Mouse (Mus musculus) cerebellum, postnatal 36 days (tissue): Measurements from ENCODE around the gene Rbck1.

Source experiments
- DNase-seq, 2 experiments: peaks; one replicate each; pipeline ENCODE4 v3.0.0; 2021 to 2022; ENCODE audit warnings: mixed read lengths in 2 of 2

Rbck1 gene

DNA sequence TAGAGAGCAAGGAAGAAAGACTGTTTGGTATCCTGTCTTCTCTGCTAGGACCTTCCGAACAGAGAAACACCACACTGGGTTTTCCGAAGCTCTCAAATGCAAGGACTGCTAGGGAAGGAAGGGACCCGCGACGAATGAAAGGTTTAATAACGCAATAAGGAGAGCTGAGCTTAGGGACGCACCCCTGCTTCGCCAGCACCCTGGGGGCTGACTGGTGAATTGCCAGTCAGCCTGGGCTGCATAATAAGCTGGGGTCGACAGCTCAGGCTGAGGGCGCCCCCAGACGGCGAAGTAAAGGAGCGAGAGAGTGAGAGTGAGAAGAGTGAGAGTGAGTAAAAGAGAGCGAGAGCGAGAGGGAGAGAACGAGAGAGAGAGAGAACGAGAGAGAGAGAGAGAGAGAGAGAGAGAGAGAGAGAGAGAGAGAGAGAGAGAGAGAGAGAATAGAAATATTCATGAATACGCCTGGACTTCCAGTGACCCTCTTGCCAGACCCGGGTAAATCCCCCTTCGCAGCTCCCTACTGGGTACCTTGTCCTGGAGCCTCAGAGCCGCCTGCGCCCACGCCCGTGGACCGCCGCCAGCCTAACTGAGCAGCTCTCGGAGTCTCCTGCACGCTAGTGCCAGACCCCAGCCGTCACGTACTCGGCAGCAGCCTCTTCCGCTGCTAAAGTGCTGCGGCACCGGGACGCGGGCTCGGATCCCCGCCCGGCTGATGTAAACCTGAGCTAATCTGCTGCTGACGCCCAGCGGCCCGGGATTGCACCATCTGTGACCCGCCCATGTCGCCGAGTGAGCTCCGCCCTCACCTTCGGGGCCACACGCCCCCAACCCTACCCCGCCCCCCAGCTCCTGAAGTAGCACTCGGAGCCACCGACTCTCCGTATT, 11.1 kb upstream of the Rbck1 start, which contains the start of gene Trib3:
Gene Trib3, minus strand, starts transcription at position 704 of the 885 bp plus-strand sequence.
- peak; percentile 72 to 81 for DNase-seq

DNA sequence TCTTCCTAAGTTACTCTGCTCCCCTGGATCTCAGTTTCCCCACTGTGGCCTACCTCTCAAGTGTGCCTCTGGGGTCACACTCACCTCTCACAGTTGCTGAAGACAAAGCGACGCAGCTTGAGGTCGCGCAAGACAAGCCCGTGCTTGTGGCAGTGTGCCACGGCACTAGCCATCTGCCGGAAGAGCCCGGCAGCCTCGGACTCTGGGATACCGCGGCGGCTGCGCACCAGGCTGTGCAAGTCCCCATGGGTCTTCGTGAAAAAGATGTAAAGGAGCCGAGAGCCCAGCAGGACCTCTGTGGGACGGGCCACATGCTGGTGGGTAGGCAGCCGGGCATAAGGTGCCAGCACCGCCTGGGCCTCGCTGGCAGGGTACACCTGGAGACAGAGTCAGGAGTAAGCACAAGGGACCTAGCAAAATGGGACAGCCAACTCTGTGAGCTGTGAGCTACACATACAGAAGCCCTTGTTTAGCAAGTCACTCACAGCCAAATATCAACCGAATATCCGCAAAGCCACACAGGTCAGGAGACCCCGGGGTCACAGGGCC, 7.3 kb upstream of the Rbck1 start:
- DNase-seq, result peak; percentile 59 to 66

DNA sequence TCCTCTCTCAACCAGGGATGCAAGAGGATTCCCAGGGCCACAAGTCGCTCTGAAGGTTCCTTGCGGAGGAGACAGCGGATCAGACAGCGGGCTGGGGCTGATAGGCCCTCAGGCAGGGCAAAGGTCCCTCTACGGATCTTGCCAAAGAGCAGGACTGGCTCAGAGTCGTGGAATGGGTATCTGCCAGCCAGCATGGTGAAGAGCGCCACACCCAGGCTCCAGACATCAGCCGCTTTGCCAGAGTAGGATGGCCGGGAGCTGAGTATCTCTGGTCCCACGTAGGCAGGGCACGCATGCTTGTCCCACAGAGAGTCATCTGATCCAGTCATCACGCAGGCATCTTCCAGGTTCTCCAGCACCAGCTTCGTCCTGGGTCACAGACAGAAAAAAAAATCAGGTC, 5.9 kb upstream of the Rbck1 start:
- DNase-seq, result no peak

DNA sequence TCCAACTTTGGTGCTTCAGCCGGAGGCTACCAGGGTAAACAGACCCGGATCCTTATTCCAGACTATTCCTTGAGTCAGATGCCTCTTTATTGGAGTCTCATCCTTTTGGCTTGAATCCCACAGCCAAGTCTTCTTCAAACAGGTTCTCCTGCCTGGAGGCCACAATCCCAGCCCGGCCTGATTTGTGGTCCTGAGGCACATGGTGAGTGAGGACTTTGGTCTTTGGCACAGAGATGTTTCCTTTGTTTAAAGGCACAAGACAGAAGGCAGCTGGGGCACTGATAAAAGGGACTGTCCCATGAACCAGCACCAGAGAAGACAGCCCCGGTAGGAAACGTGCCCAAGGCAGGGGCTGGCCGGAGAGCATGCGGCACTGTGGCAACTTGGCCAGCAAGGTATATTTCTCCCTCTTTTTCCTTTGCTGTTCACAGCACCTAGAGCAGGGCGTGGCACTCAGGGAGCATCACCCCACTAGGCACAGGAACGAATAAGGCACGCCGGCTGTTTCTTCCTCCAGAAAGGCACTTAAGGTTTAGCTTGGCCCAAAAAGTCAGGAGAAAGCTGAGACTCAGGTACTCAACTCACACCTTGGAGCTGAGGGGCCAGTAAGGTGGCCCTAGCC, 5.2 kb upstream of the Rbck1 start:
- DNase-seq, result no peak

DNA sequence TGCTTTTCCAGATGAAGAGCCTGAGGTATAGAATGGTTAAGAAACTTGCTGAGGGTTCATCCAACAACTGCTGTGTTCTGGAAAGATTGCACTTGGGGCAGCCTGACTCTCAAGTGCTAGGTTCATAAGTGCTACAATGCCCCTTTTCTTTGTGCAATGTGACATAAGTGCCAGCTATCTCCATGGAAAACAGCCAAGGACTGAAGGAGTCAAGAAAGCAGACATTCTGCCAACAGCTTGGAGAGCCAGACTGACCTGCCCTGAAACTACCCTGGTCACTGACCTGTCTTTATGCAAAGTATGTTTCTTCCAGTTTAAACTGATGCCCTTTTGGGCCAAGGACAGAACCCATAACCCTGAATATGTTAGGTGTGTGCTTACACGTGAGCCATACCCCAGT, 4.4 kb upstream of the Rbck1 start:
- peak in 1 of 2 experiments; percentile 27 for DNase-seq

DNA sequence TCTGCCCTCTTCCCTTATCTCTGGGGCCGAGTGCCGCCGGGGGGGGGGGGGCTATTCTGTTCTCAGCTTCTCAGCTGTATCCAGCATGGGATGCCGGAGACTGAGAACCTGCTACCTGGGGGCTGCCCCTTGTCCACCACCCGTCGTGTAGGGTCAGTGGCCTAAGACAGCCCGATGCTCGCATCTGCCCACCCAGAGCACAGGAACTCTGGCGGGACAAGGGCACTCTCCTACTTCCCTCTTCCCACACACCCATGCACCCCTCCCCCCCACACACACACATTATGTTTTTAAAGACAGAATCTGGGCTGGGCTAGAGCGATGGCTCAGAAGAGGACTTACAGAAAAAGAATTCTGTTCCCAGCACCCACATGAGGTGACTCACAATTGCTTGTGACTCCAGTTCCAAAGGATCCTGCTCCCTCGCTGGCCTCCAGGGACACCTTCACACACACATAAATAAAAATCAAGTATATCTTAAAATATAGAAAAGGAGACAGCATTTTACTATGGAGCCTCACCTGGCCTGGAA, 2.9 kb upstream of the Rbck1 start:
- DNase-seq, result no peak

DNA sequence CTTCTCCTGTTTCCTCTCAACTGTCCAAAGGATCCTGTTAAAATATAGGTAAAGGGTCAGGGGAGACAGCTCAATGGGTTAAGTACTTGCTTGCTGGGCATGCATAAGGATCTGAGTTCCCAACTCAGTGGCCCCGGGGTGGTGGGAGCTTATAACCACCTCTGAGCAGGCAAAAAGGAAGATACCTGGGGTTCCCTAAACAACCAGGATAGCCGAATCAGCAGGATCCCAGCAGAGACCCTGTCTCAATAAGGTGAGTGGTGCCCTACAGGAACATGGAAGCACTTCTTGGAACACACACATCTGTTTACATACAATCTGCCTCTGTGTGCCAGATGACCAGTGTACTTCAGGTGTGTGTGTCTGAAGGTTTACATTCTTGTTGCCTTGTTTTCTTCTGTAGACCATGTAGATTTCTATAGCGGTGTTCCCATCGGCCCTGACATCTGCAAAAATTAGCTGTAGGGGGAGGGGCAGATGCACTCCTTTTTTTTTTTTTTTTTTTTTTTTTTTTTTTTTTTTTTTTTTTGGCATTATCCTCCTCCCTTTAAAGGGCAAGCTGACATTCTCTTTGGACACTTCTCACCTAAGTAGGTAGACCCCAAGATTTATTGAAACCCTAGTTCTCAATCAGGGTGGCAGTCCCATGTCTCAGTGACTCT, 1.0 kb upstream of the Rbck1 start:
- DNase-seq, result no peak

DNA sequence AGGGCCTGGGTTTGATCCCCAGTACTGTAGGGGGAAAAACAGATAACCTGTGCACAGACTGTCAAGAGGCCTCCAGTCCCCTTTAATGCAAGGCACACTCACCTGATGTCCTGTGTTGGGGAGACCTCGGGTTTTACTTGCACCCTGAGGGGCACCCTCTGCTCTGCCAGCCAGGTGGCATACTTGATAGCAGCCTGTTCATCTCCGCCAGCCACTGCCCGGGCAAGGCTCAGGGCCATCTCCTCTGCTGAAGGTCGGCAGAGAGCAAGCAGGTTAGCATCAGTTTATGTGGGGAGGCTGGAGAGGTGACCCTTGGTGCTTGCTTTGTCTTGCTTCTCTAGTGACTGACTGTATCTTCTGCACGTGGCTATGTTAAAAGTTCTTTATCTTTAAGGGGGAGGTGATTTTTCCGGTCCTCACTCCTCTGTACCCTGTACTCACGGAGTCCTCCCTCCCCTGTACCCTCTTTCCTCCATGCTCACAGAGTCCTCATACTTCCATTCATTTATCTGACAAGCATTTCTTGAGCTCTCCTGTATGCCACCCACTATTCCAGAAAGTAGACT, 1.5 kb downstream of the Rbck1 start:
- DNase-seq, result no peak

DNA sequence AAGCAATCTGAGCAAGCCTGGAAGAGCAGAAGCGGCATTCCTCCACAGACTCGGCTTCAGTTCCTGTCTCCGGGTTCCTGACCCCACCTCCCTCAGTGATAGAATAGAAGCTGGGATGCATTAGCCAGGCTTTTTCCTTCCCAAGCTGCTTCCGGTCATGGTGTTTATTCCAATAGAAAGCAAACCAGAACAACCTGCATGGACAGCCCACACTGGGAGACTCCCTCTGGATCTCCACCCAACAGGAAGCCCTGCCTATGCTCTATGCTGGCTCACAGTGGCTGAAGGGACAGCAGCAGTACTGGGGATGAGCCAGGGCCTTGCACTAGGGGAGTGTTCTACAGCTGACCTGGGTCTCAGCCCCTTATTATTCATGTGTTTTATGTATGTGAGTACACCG, 4.5 kb downstream of the Rbck1 start:
- DNase-seq, result no peak

DNA sequence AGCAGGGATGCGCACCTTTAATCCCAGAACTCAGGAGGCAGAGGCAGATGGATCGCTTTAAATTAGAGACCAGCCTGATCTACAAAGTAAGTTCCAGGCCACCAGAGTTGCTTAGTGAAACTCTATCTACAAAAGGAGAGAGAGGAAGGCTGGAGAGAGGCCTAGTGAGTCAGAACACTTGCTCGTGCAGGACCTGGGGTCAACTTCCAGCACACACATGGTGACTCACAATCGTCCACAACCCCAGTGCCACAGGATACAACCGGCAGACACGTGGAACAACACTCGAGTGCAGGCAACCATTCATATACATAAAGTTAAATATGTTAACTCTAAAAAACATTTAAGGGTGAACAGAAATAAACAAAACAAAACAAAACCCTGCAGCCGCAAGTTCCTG, 5.8 kb downstream of the Rbck1 start:
- DNase-seq, result no peak

DNA sequence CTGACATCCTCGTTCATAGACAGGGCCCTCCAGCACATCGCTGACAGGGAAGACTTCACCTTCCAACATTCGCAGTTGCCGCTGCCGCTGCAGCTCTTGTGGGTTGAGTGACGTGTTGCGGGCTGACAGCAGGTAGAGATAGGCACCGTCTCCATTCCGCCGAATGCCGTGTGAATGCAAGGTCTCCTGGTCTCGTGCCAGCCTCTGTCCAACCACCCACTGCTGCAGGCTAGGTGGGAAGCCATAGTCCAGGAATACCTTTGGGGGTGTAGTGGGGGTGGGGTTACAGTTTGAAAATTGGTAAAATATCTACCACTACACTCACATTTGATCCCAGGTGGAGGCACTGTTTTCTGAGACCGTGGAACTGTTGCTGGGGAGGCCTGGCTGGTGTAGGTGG, 6.3 kb downstream of the Rbck1 start:
- no peak for DNase-seq

DNA sequence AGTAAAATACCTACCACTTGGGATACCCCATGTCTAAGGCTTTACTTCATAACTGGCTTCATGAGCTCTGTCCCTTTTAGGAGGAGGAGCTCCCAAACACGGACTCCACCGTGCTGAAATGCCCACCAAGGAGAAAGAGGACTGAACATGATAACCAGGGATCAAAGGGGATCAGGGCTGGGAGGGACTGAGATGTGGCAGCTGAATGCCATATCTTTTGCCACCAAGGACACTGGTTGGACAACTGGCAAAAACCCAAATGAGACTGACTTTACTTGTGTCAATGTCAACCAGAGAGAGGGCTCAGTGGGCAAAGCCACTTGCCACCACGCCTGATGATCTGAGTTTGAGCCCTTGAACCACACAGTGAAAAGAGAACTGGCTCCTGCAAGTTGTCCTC, 7.6 kb downstream of the Rbck1 start:
- no peak for DNase-seq

DNA sequence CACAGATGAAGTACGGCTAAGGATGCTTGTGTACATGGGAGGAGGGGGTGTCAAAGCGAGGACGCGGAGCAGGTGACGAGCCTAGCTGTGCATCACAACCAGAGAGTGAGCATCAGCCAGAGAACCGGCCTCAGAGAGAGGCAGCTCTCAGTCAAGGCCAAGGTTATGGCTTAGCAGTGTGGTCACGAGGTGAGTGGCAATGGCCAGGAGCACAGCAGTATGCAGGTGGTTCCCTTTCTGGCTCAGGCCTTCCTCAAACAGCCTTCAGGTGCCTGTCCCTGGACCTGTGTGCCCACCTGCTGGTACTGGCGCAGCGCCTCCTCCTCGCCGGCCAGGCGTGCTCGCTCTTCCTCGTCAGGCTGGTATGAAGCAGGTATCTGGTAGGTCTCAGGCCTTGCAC, 8.5 kb downstream of the Rbck1 start:
- peak; percentile 63 to 72 for DNase-seq

DNA sequence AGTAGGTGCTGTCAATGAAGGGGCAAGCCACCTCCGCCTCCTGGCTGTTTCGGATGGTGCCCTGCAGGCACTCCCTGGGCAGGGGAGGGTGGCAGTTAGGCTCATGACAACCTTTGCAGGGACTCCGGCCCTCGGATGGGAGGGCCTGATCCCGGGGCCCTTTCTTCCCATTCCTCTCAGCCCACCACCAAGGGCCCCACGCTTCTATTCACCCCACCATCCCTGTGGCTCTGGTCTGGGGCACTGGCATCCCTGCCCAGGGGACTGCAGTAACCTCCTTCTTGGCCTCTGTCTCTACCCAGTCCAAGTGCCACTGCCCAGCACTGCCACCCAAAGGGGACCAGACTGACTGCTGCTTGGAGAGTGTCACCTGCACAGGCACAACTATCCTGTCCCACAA, 10.3 kb downstream of the Rbck1 start:
- DNase-seq, result no peak

DNA sequence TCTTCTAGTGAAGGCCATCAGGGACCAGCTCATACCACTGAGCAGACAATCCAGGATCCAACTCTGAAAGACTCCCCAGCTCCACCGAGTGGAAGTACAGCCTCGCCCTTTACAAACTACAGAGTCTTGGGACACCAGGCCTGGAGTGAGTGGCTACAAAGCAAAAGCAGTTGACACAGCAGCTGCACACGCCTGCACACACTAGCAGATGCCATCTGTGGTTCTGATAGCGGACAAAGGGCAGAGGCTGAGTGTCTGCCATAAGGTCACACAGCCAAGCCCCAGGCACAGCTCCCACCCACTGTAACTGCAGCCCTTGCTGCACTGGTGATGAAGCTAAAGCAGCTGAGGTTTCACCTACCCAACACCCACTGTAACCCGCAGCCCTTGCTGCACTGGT, 10.9 kb downstream of the Rbck1 start:
- no peak for DNase-seq

DNA sequence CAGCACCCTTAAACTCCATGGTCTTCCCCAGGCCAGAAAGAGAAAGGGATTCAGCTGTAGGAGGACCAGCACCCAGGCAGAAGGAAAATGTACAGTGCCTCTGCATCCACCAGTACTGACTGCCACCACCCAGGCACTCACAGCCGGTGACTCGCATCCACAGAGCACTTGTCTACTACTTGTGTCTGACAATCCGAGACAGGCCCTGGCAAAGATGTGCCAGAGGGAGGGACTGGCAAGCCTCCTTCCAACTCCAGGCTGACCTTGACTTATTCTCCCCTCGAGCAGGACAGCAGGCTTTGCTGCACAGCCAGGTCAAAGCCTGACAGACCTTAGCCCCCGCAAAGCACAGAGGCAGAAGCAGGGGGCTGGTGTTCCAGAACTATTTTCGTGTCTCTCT, 15.4 kb downstream of the Rbck1 start:
- DNase-seq, result no peak

DNA sequence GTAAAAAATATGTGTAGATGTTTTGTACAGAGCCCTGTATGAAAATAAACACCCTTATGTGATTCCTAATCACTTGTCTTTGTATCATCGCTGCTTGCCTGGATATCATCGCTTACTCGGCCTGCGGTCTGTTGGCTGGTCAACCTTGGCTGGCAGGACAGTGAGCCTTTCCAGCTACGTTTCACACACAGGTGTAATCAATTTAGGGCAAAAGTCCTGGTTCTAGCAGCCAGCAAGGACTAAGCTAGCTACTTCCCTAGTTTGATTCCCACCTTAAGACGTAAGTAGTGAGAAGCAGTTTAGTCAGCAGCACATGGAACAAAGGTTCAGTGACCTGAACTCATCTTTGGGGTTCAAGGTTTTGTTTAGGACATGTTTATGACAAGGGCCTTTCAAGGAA, 18.5 kb downstream of the Rbck1 start:
- DNase-seq, result no peak

DNA sequence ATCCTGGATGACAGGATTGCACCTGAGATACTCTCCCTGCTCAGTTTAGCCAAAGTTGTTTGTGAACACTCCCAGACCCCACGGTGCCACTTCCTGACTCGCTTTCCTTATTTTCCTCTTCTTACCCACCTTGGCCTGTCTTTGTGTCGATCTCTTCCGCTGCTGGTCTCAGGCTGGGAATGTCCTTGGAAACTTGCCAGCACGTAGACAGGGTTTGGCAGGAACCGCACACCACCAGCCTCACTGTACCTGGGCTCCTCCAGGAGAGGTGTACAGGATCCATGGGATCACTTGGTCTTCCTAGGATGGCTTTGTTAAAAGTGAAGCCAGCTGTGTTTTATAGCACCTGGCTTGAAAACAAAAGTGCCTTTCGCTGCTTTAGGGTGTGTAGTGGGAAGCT, 19.5 kb downstream of the Rbck1 start:
- peak; percentile 24 to 31 for DNase-seq

DNA sequence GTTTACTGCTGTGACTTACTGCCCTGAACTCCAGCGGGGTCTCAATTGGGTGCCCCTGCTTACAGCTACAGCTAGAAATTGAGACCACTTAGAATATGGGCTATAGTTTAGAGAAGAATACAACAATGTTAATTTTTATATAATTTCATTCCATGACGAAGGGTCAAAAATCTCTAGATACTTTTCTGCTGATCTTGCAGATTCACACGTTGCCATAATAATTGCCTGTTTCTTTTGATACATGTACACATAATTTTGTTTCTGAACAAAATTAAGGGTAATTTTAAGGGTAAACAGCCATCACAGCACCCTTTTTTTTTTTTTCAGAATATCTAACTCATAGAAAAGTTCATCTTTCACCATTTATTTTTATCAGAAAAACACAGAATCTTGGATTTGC, 25.3 kb downstream of the Rbck1 start:
- DNase-seq, result no peak

DNA sequence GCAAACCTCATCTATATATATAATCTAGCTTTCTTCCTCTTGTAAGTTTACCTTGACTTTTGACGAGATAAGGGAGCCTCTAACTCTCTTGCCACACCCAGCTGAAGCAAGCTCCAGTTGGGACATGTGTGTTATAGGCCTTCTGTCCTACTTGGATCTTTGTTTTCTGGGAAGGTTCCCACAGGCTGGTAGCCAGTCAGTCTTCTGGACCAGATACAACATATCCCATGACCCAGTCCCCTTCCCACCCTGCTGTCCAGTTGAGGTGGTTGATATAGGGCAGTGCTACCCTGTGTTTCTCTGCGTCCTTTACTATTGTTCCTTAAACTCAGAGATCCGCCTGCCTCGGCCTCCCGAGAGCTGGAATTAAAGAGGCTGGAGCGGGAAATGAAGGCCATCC, 27.0 kb downstream of the Rbck1 start:
- no peak for DNase-seq

DNA sequence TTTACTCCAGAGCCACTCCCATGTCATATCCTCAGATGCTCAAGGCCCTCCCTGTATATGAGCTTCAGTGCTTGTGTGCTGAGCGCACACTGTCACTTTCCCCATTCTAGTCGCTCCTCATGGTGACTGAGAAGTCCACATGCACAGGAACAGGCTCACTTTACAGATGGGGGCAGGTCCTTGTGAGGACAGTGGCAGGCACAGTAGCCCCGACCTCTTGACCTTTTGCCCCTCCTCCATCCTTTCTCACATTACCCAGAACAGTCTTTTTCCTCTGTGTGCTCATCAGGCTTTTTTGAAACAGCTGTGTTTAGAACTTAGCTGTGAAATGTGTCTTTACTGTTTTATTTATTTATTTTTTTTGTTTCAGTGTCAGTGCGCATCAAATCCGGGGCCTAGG, 28.7 kb downstream of the Rbck1 start:
- no peak for DNase-seq

DNA sequence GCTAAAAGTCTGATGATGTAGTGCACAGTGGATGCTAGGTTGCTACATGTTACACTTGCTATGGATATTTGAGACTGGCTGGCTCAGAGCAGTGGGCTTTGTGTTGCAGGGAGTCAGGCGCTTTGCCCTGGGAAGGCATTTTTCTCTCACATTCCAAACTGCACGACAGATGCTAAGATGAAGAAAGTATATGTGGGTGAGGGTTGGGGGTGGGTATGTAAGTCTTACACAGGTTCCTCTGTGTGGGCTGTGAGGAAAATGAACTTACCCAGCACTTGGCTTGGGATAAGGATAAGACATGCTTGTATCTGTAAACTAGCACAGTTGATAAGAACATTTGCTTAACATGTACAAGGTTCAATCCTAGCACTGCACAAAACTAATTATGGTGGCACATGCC, 29.6 kb downstream of the Rbck1 start:
- DNase-seq, result no peak

DNA sequence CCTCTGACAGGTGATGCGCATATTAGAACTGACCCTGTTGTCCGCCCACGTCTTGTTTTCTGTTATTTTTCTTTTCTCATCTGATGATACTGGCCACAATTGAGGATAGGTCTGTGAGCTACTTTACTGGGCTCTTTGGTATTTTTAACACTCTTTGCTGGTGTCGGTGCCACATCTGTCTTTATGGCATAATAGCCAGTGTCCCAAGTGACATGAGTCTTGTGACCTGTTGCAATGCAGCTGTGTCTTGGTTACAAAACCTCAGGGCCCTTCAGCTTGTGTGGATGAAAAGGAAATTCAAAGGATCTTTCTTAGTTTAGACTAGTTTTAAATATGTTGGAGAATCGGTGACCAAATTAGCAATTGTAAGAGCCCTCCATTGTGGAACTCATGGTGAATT, 37.9 kb downstream of the Rbck1 start:
- no peak for DNase-seq
